Mouse (Mus musculus): ENCODE results near the gene Pagr1b. TPM values are rescaled to one million over a fixed set of nuclear protein-coding genes. Genes with fewer than 3 reads are reported as not detected.

Gene Pagr1b
- polyA plus RNA-seq, 1 experiment from 2014 or later, result not detected

DNA sequence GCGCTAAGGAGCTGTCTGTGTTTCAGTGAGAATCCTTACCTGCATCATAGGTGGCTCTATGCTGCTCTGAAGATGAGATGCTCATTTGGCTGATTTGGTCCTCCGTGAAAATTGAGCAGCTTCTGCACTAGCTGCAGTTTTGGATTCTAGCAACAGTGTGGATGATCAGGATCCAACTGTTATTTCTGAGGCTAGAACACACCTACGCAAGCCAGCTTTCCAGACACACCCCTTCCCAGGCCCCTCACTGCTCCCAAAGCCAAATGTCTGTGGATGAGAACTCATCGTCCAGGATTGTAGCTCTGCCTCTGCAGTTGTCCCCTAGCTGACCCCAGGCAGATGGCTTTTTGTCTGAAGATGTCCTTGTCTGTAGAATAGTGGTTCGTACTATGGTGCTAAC lies 55.2 kb downstream of the Pagr1b start:
- Histone ChIP-seq H3K36me3 (ENCODE audit: control insufficient read depth, insufficient read depth, low read length) (no peaks in the 10 kb centered on the region), H3K4me3 (ENCODE audit: low read depth, low read length) (no peak overlapping the region), H3K27me3 (ENCODE audit: control insufficient read depth, insufficient read depth, low read length) (peaks cover 8% of the 10 kb centered on the region), H3K4me1 (replicated peaks; ENCODE audit: control insufficient read depth, insufficient read depth, low read length) (no peaks in the 10 kb centered on the region), H3K4me2 (ENCODE audit: low read depth, low read length, severe bottlenecking) (no peak overlapping the region), H3K9ac (ENCODE audit: low read length) (no peak overlapping the region), H3K27ac (ENCODE audit: low read depth, low read length) (no peak overlapping the region), H3K9me3 (ENCODE audit: control insufficient read depth, low read length) (no peaks in the 10 kb centered on the region)
- no peak for DNase-seq (ENCODE audit: low spot score)
- ATAC-seq (replicated peaks; ENCODE audit: low FRiP score), result no peak
- 86% methylated on average over 5 of the region's 5 CpGs for WGBS

DNA sequence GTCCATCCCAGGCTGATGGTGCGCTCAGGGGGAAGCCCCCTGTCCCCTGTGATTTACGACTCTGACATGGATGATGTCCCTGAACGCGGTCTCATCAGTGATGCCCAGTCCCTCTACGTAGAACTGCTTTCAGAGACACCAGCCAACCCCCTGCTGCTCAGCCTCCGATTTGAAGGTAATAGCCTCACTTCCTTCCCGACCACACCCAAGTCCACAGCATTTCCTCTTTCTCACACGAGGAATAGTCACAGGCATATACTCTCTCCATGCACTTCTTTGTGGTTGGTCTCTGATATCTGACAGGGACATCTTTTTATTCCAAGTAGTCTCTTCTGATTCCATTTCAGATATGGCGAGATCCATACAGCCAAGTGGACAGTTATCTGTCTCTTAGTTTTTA lies 56.5 kb downstream of the Pagr1b start:
- Histone ChIP-seq H3K36me3 (ENCODE audit: control insufficient read depth, insufficient read depth, low read length) (no peaks in the 10 kb centered on the region), H3K4me1 (replicated peaks; ENCODE audit: control insufficient read depth, insufficient read depth, low read length) (no peaks in the 10 kb centered on the region), H3K9ac (ENCODE audit: low read length) (no peak overlapping the region), H3K4me2 (ENCODE audit: low read depth, low read length, severe bottlenecking) (no peak overlapping the region), H3K27me3 (ENCODE audit: control insufficient read depth, insufficient read depth, low read length) (peaks cover 8% of the 10 kb centered on the region), H3K4me3 (ENCODE audit: low read depth, low read length) (no peak overlapping the region), H3K27ac (ENCODE audit: low read depth, low read length) (no peak overlapping the region), H3K9me3 (ENCODE audit: control insufficient read depth, low read length) (no peaks in the 10 kb centered on the region)
- DNase-seq (ENCODE audit: low spot score) (no peak), ATAC-seq (replicated peaks; ENCODE audit: low FRiP score) (no peak)
- WGBS, result 83% methylated on average over 9 of the region's 9 CpGs

DNA sequence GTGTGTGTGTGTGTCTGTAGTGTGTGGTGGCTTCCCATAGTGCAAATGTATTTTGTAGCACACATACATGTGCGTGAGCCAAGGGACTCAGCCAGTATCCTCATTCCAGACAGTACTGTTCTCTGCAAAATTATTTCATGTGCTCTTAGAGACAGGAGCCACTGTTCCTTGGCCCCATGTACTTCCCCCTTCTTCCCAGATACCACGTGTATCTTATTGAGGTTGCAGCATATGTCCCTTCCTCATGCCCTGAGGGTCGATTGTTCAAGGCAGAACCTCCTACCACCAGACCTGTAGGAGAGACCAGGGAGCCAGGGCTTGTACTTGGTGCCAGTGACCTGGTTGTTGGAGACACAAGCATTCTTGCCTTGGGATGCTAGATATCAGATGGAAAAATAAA lies 61.2 kb downstream of the Pagr1b start:
- H3K4me3 ChIP-seq (ENCODE audit: low read depth, low read length), result no peak overlapping the region
- H3K9ac ChIP-seq (ENCODE audit: low read length), result no peak overlapping the region
- H3K9me3 ChIP-seq (ENCODE audit: control insufficient read depth, low read length), result no peaks in the 10 kb centered on the region
- WGBS, result 62% methylated on average over 3 of the region's 3 CpGs
- no peak overlapping the region for H3K27ac ChIP-seq (ENCODE audit: low read depth, low read length)
- no peak for DNase-seq (ENCODE audit: low spot score)
- H3K36me3 ChIP-seq (ENCODE audit: control insufficient read depth, insufficient read depth, low read length), result no peaks in the 10 kb centered on the region
- H3K4me2 ChIP-seq (ENCODE audit: low read depth, low read length, severe bottlenecking), result no peak overlapping the region
- peaks cover 17% of the 10 kb centered on the region for H3K27me3 ChIP-seq (ENCODE audit: control insufficient read depth, insufficient read depth, low read length)
- peaks cover 6% of the 10 kb centered on the region; the same call in 1 of the 2 replicates for H3K4me1 ChIP-seq (replicated peaks; ENCODE audit: control insufficient read depth, insufficient read depth, low read length)
- no peak for ATAC-seq (replicated peaks; ENCODE audit: low FRiP score)

DNA sequence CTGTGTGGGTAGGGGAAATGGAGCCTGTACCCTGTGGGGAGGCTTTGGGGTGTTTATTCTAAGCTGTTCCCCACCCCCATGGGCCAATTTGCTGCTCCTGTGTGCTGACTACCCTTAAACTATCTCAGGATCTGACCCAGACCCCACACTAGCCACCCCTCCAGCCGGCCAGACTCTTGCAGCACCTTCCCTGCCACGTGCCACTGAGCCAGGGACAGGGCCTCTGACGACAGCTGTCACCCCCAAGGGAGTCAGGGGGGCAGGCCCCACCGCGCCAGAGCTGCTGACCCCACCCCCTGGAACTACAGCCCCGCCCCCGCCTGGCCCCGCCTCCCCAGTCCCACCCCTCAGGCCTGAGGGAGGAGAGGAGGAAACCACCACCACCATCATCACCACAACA lies 63.6 kb downstream of the Pagr1b start:
- no peaks in the 10 kb centered on the region for H3K9me3 ChIP-seq (ENCODE audit: control insufficient read depth, low read length)
- ATAC-seq (replicated peaks; ENCODE audit: low FRiP score) (no peak), DNase-seq (ENCODE audit: low spot score) (no peak)
- peaks cover 7% of the 10 kb centered on the region; the same call in 1 of the 2 replicates for H3K4me1 ChIP-seq (replicated peaks; ENCODE audit: control insufficient read depth, insufficient read depth, low read length)
- no peak overlapping the region for H3K27ac ChIP-seq (ENCODE audit: low read depth, low read length)
- H3K4me2 ChIP-seq (ENCODE audit: low read depth, low read length, severe bottlenecking), result no peak overlapping the region
- 3% methylated on average over 8 of the region's 8 CpGs for WGBS
- H3K4me3 ChIP-seq (ENCODE audit: low read depth, low read length), result no peak overlapping the region
- no peaks in the 10 kb centered on the region for H3K36me3 ChIP-seq (ENCODE audit: control insufficient read depth, insufficient read depth, low read length)
- no peak overlapping the region for H3K9ac ChIP-seq (ENCODE audit: low read length)
- peaks cover 20% of the 10 kb centered on the region for H3K27me3 ChIP-seq (ENCODE audit: control insufficient read depth, insufficient read depth, low read length)

DNA sequence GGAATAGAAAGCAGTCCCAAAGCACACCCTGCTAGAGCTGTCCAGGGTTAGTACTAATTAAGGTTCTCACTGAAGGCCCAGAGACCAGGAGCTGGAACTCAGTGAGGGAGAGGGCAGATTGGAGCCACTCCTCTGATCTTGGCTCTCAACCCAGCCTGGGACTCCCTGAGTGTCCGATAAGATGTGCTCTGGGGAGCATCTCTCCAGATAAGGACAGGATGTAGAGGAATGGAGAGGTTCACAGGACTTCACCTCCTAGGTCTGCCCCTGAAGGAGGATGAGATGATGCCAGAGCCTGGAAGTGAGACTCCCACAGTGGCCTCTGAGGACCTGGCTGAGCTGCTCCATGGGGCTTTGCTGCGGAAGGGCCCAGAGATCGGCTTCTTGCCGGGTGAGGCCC lies 64.5 kb downstream of the Pagr1b start:
- no peak overlapping the region for H3K9ac ChIP-seq (ENCODE audit: low read length)
- 18% methylated on average over 4 of the region's 4 CpGs for WGBS
- peak overlapping the region; percentile 26; the same call in 1 of the 2 replicates for H3K4me2 ChIP-seq (ENCODE audit: low read depth, low read length, severe bottlenecking)
- H3K4me1 ChIP-seq (replicated peaks; ENCODE audit: control insufficient read depth, insufficient read depth, low read length), result peaks cover 7% of the 10 kb centered on the region; the same call in 1 of the 2 replicates
- H3K27ac ChIP-seq (ENCODE audit: low read depth, low read length), result no peak overlapping the region
- peak overlapping the region; percentile 3; the same call in 1 of the 2 replicates for H3K4me3 ChIP-seq (ENCODE audit: low read depth, low read length)
- no peaks in the 10 kb centered on the region for H3K9me3 ChIP-seq (ENCODE audit: control insufficient read depth, low read length)
- no peaks in the 10 kb centered on the region for H3K36me3 ChIP-seq (ENCODE audit: control insufficient read depth, insufficient read depth, low read length)
- DNase-seq (ENCODE audit: low spot score) (no peak), ATAC-seq (replicated peaks; ENCODE audit: low FRiP score) (no peak)
- H3K27me3 ChIP-seq (ENCODE audit: control insufficient read depth, insufficient read depth, low read length), result peaks cover 20% of the 10 kb centered on the region

Small RNA genes within 50 kb of the gene (microRNA-seq; reads per million reads assigned to microRNA genes)
- not detected for gene Gm44343 (ENCODE audit: insufficient number of aligned reads)

Other genes with a start within 250 kb of the Pagr1b start
- gene Ypel3, start 239.5 kb downstream of the Pagr1b start, polyA plus RNA-seq (2014; fragmentation: Nextera tagmentation; extraction: Ambion mirVana), result 63.9 and 80.5 TPM in 2 replicates
- 0.28 and 0.61 TPM in 2 replicates for gene Tbx6, start 235.0 kb downstream of the Pagr1b start, polyA plus RNA-seq (2014; fragmentation: Nextera tagmentation; extraction: Ambion mirVana)
- 348 and 392 TPM in 2 replicates for gene Ppp4c, start 224.0 kb downstream of the Pagr1b start, polyA plus RNA-seq (2014; fragmentation: Nextera tagmentation; extraction: Ambion mirVana)
- gene Fam57b, start 218.8 kb downstream of the Pagr1b start, polyA plus RNA-seq (2014; fragmentation: Nextera tagmentation; extraction: Ambion mirVana), result 10.2 and 10.6 TPM in 2 replicates
- gene 4930451I11Rik, start 184.8 kb downstream of the Pagr1b start, polyA plus RNA-seq (2014; fragmentation: Nextera tagmentation; extraction: Ambion mirVana), result not detected in 2 replicates
- gene Doc2a, start 169.1 kb downstream of the Pagr1b start, polyA plus RNA-seq (2014; fragmentation: Nextera tagmentation; extraction: Ambion mirVana), result 9.3 and 11.2 TPM in 2 replicates
- gene Hirip3, start 154.5 kb downstream of the Pagr1b start, polyA plus RNA-seq (2014; fragmentation: Nextera tagmentation; extraction: Ambion mirVana), result 29.9 and 38.8 TPM in 2 replicates
- 117 and 118 TPM in 2 replicates for gene Ino80e, start 154.1 kb downstream of the Pagr1b start, polyA plus RNA-seq (2014; fragmentation: Nextera tagmentation; extraction: Ambion mirVana)
- 43.4 and 44.8 TPM in 2 replicates for gene Taok2, start 131.8 kb downstream of the Pagr1b start, polyA plus RNA-seq (2014; fragmentation: Nextera tagmentation; extraction: Ambion mirVana)
- gene Tmem219, start 93.6 kb downstream of the Pagr1b start, polyA plus RNA-seq (2014; fragmentation: Nextera tagmentation; extraction: Ambion mirVana), result 21.3 and 24.4 TPM in 2 replicates
- gene Kctd13, start 87.6 kb downstream of the Pagr1b start, polyA plus RNA-seq (2014; fragmentation: Nextera tagmentation; extraction: Ambion mirVana), result 26.5 and 28.8 TPM in 2 replicates
- gene Asphd1, start 66.9 kb downstream of the Pagr1b start, polyA plus RNA-seq (2014; fragmentation: Nextera tagmentation; extraction: Ambion mirVana), result 0.25 and 0.40 TPM in 2 replicates
- 6.3 and 6.7 TPM in 2 replicates for gene Sez6l2, start 65.9 kb downstream of the Pagr1b start, polyA plus RNA-seq (2014; fragmentation: Nextera tagmentation; extraction: Ambion mirVana)
- 68.0 and 78.7 TPM in 2 replicates for gene Cdipt, start 40.6 kb downstream of the Pagr1b start, polyA plus RNA-seq (2014; fragmentation: Nextera tagmentation; extraction: Ambion mirVana)
- gene Cdiptos, start 40.4 kb downstream of the Pagr1b start, polyA plus RNA-seq (2014; fragmentation: Nextera tagmentation; extraction: Ambion mirVana), result 0.88 and 1.4 TPM in 2 replicates
- gene Mvp, start 1.9 kb downstream of the Pagr1b start, polyA plus RNA-seq (2014; fragmentation: Nextera tagmentation; extraction: Ambion mirVana), result 3.9 and 4.4 TPM in 2 replicates
- 60.5 and 72.4 TPM in 2 replicates for gene Pagr1a, start 868 bp upstream of the Pagr1b start, polyA plus RNA-seq (2014; fragmentation: Nextera tagmentation; extraction: Ambion mirVana)
- 60.9 and 64.7 TPM in 2 replicates for gene Gm42742, start 4.6 kb upstream of the Pagr1b start, polyA plus RNA-seq (2014; fragmentation: Nextera tagmentation; extraction: Ambion mirVana)
- 9.6 and 10.3 TPM in 2 replicates for gene Prrt2, start 4.7 kb upstream of the Pagr1b start, polyA plus RNA-seq (2014; fragmentation: Nextera tagmentation; extraction: Ambion mirVana)
- gene Maz, start 10.6 kb upstream of the Pagr1b start, polyA plus RNA-seq (2014; fragmentation: Nextera tagmentation; extraction: Ambion mirVana), result 106 and 132 TPM in 2 replicates
- gene Kif22, start 26.0 kb upstream of the Pagr1b start, polyA plus RNA-seq (2014; fragmentation: Nextera tagmentation; extraction: Ambion mirVana), result 207 and 208 TPM in 2 replicates
- gene Zg16, start 70.8 kb upstream of the Pagr1b start, polyA plus RNA-seq (2014; fragmentation: Nextera tagmentation; extraction: Ambion mirVana), result not detected in 2 replicates
- gene AI467606, start 74.9 kb upstream of the Pagr1b start, polyA plus RNA-seq (2014; fragmentation: Nextera tagmentation; extraction: Ambion mirVana), result 0.47 and 0.85 TPM in 2 replicates
- gene Qprt, start 105.7 kb upstream of the Pagr1b start, polyA plus RNA-seq (2014; fragmentation: Nextera tagmentation; extraction: Ambion mirVana), result 5.4 and 5.5 TPM in 2 replicates
- gene Spn, start 121.3 kb upstream of the Pagr1b start, polyA plus RNA-seq (2014; fragmentation: Nextera tagmentation; extraction: Ambion mirVana), result 0.11 and 0.12 TPM in 2 replicates
- gene Cd2bp2, start 179.6 kb upstream of the Pagr1b start, polyA plus RNA-seq (2014; fragmentation: Nextera tagmentation; extraction: Ambion mirVana), result 96.5 and 104 TPM in 2 replicates
- gene Tbc1d10b, start 192.0 kb upstream of the Pagr1b start, polyA plus RNA-seq (2014; fragmentation: Nextera tagmentation; extraction: Ambion mirVana), result 31.7 and 36.5 TPM in 2 replicates
- 11.2 and 11.3 TPM in 2 replicates for gene Mylpf, start 192.4 kb upstream of the Pagr1b start, polyA plus RNA-seq (2014; fragmentation: Nextera tagmentation; extraction: Ambion mirVana)
- 41.8 and 43.3 TPM in 2 replicates for gene Zfp553, start 216.6 kb upstream of the Pagr1b start, polyA plus RNA-seq (2014; fragmentation: Nextera tagmentation; extraction: Ambion mirVana)
- 32.8 and 36.6 TPM in 2 replicates for gene Sept1, start 216.6 kb upstream of the Pagr1b start, polyA plus RNA-seq (2014; fragmentation: Nextera tagmentation; extraction: Ambion mirVana)
- gene Zfp771, start 227.8 kb upstream of the Pagr1b start, polyA plus RNA-seq (2014; fragmentation: Nextera tagmentation; extraction: Ambion mirVana), result 53.8 and 62.5 TPM in 2 replicates
- gene Dctpp1, start 244.2 kb upstream of the Pagr1b start, polyA plus RNA-seq (2014; fragmentation: Nextera tagmentation; extraction: Ambion mirVana), result 265 and 279 TPM in 2 replicates

Measured in forebrain, embryonic 11.5 days (tissue).